Mouse (Mus musculus): ENCODE data around the gene Mtus2.

The Mtus2 gene

DNA sequence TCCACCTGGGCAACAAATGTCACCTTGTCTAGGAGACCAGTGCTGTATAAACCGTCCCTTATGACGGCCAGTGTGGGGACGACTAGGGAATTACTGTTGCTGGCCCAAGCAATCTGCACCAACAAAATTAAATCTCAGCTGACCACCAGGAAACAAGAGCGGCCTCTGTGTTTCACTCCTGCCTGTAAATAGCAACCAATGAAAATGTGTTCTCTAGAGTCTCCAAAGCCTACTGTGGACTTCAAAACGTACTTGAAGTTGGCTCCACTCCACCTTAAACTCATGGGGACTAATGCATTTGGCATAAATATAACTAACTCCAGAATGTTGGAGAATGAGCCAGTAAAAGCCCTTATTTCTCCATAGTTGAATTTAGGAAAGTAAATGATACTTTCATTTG, 387.3 kb downstream of the Mtus2 start:
- in situ Hi-C loops (cut with MboI; ENCODE audit: low pct_unique_long_range_greater_than_20kb in 1 of 2, low sequenced_read_pairs in 2 of 2, unreplicated experiment in 1 of 2), result no loop called here

DNA sequence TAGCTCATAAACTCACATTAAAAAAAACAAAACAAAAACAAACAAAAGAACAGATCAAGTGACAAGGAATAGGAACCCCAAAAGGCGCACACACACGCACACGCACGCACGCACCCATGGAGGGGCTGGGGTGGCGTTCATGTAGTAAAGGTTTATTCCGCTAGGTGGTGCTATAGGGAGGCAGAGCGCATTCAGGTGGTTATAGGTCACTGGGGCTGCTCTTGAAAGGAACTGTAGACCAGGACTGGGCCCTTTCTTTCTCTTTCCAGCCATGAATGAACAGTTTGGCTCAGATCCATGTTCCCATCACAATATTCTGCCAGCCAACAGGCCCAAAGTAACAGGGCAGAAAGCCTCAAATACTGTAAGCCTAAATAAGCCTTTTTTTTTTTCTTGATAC, 389.4 kb downstream of the Mtus2 start:
- in situ Hi-C loops (cut with MboI; ENCODE audit: low pct_unique_long_range_greater_than_20kb in 1 of 2, low sequenced_read_pairs in 2 of 2, unreplicated experiment in 1 of 2), result no loop called here

DNA sequence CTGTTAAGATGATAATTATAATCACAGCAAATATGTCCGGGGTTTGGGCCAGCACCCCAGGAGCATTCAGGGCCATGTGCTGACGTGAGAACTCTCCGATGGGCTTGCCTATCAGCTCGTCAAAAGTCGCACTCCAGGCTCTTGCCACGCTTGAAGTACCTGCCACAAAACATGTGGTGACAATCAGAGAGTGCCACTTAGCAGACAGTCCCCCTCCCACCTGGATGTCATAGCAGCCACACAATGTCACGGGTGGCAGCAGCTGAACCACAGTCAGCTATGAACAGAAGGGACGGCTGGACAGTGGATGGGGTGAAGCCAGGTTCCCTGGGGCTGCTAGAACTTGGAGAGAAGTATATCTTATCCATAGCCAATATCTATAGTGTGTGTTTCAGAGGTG, 391.0 kb downstream of the Mtus2 start:
- in situ Hi-C loops (cut with MboI; ENCODE audit: low pct_unique_long_range_greater_than_20kb in 1 of 2, low sequenced_read_pairs in 2 of 2, unreplicated experiment in 1 of 2), result no loop called here

DNA sequence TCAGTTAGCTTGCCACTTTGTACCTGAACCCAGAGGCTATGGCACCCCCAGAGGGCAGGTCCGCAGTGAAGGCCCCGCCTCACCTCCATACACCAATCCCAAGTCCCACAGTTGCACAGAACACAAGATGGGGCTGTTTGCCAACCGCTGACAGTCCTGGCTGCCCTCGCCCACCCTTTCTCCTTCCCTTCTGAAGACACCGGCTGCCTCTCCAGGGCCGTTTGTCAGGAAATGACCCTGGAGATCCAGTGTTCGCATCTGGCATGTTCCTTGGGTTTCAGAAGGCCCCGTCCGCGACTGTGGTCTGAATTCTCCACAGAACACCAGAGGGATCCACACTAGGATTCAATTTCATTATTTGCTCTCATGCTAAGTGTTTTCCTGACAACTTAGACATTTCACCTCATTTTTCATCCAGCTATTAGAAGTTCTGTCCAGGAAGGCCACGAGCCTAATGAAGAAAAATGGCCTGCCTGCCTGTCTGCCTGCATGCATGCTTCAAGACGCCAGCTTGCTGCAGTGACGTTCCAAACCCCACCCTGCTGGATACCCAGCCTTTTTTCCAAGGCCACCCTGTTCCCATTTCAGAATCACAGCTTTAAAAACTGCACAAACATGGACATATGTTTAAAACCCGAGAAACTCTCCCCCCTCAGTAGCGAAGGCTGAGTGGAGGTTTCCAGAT, 392.3 kb downstream of the Mtus2 start:
- in situ Hi-C loops (cut with MboI; ENCODE audit: low pct_unique_long_range_greater_than_20kb in 1 of 2, low sequenced_read_pairs in 2 of 2, unreplicated experiment in 1 of 2), result no loop called here

DNA sequence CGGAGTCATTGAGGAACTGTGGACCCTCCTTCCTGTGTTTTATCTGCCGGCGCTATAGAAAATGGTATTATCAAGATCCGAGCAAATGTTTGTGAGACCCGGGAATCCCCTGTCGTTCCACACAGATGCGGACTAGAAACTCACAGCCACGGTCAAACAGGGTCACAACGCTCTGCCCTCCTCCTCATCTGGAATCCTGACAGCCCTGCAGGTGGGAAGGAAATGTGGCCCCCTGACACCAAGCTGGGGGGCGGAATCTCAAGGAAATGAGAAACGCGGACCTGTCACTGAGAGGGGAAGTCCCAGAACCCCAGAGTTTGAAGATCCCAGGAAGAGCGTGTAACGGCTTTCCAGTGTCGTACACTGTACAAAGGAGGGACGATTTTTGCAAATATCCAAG, 396.3 kb downstream of the Mtus2 start:
- in situ Hi-C loops (cut with MboI; ENCODE audit: low pct_unique_long_range_greater_than_20kb in 1 of 2, low sequenced_read_pairs in 2 of 2, unreplicated experiment in 1 of 2), result no loop called here

DNA sequence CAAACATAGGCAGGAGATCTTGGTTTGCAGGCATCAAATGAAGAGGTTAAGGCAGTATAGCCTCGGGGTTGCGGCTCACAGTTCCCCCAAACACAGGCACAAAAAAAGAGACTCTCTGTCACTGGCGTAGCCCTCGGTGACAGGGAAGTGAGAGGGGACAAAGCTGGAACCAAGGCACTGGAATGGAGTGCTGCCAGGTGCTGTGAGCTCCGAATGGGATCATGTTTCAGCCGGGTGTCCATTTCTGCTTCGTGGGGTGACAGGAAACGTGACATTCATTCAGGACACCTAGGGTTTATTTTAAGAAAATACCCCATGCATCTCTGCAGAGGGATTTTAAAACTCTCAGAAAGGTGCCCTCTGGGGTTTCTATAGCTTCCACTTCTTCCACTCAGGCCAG, 397.4 kb downstream of the Mtus2 start:
- in situ Hi-C loops (cut with MboI; ENCODE audit: low pct_unique_long_range_greater_than_20kb in 1 of 2, low sequenced_read_pairs in 2 of 2, unreplicated experiment in 1 of 2), result no loop called here

DNA sequence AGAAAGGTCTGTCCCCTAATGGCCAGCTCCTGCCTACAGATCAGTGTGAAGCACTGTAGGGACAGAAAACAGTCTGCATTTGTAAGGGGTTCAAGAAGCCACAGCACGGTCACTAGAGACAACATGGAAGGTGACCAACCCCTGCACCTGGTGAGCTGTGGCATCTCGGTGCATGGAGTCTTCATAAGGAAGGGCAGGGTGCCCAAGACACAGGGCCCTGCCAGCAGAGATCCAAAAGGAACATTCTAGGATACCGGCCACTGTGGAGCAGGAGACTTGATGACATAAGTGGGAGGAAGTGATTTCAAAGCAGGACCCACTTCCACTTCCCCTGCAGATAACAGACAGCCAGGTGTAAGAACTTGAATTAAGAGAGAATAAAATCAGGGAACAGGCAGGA, 398.7 kb downstream of the Mtus2 start:
- in situ Hi-C loops (cut with MboI; ENCODE audit: low pct_unique_long_range_greater_than_20kb in 1 of 2, low sequenced_read_pairs in 2 of 2, unreplicated experiment in 1 of 2), result no loop called here

DNA sequence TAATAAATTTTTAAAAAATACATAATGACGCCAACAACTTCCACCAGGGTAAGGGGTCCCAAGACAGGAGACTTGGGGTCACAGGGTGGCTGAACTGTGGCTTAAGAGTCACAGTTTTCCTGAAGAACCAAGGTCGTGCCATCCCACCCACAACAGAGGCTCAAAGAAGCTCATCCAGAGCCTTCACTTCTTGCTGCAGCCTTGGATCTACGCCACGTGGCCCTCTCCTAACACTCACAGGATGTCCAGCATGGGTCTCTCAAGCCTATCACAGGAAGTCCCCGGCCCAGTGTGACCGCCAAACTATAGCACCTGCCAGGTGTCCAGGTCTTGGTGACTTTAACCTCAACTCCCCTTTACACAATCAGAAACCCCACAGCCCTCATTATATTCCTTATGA, 400.0 kb downstream of the Mtus2 start:
- in situ Hi-C loops (cut with MboI; ENCODE audit: low pct_unique_long_range_greater_than_20kb in 1 of 2, low sequenced_read_pairs in 2 of 2, unreplicated experiment in 1 of 2), result no loop called here

DNA sequence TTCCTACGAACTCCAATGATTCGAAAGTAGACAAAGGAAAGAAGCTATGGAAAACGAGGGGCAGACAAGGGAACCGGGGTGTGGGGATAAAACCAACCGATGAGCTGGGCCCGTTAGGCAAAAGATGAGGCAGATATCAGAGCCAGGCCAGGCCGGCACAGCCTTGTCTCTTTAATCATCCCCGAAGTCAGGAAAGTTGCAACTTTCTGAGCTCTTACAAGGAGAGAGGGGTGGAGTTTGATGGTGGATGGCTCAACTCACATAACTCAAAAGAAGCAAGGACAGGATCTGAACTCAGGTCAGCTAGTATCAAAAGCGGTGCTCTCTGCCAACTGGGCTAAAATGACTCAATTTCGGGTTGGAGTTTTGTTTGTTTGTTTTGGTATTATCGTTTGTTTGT, 402.0 kb downstream of the Mtus2 start:
- in situ Hi-C loops (cut with MboI; ENCODE audit: low pct_unique_long_range_greater_than_20kb in 1 of 2, low sequenced_read_pairs in 2 of 2, unreplicated experiment in 1 of 2), result no loop called here

DNA sequence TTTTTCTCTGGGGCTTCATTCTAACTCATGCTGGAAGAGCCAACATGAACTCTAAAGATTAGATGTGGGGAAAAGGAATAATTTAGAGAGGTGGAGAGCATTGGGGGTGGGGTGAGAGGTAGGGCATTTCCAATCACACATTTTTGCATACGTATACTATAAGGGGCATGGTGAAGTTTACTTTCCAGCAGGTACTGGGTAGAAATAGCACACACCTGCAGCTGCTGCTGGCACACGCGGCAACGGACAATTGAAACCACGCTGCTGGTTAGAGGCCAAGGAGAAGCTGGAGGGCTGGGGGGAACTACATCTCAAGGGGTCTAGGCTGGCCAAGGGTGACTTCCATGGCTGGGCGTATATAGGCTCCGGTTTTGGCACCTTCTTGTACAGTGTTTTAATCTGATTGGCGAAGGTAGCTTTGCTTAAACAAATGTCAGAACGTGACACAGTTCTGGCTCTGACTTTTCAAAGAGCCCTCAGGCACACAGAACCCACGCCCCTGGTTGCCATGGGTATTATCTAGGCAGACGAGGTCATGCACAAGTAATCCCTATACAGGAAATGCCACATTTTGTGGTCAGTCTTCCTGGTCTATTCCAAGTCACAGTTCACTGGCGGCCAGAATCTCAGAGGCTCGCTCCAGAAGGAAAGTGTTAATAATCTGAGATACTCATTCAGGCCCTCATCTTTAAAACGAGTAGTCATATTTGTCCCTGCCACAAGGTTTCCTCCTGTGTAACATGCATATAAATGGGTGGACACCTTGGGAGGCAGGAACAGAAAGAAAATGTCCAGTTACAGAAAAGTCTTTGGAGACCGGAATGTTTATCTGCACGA, 404.0 kb downstream of the Mtus2 start:
- in situ Hi-C loops (cut with MboI; ENCODE audit: low pct_unique_long_range_greater_than_20kb in 1 of 2, low sequenced_read_pairs in 2 of 2, unreplicated experiment in 1 of 2), result no loop called here

DNA sequence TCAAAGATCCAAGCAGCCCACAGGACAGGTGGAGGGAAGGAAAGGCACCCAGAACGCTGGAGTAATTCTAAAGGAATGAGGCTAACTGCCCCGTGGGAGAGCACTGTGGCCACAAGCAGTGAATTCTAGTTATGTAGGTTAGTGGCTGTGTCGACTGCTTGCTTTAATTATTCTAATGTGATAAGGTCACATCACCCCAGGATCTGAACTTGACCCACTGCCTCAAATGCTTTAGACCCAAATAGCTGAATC, 404.6 kb downstream of the Mtus2 start:
- in situ Hi-C loops (cut with MboI; ENCODE audit: low pct_unique_long_range_greater_than_20kb in 1 of 2, low sequenced_read_pairs in 2 of 2, unreplicated experiment in 1 of 2), result no loop called here

DNA sequence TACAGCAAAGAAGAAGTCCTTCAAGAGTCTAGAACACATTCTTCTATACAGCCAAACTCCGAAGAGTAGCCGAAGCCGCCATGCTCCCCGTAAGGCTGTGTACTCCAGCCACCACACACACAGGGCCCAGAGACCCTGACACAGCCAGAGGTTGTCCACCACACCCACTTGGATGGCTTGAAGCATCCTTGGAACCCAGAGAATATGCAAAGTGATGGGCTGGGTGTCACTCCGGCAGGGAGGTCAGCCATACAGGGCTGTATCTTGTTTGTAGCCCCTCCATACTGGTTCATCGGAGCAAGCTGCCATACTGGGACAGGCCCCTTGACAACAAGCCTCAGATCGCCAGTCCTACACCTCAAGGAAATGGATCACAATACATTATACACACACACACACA, 405.2 kb downstream of the Mtus2 start:
- in situ Hi-C loops (cut with MboI; ENCODE audit: low pct_unique_long_range_greater_than_20kb in 1 of 2, low sequenced_read_pairs in 2 of 2, unreplicated experiment in 1 of 2), result no loop called here

DNA sequence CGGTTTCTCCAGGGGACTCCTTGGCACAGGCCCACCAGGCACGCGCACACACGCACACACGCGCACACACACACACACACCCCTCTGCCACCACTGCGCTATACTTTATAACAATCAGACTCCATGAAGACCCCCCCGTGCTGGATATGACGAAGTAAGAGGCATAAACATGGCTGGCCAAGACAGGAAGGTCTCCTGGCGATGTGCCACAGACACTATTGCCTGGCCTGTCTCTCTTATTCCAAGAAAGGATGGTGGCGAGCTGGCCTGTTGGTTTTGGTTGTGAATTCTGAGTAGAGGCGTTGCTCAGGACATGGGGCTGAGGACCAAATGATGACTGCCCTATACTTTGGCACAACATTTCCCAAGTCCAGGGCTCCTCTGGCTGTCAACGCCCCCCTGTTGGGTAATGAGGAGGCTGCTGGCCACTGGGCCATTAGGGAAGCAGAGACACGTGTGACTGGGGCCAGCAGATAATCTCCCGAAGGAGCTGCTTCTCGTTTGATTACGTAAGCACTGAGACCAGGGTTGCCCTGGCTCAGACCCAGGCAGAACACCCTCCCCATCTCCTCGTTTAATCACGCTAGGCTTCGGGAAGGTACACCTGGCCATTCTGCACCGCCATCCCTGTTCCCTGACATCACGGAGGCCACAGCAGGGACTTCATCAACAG, 406.5 kb downstream of the Mtus2 start:
- in situ Hi-C loops (cut with MboI; ENCODE audit: low pct_unique_long_range_greater_than_20kb in 1 of 2, low sequenced_read_pairs in 2 of 2, unreplicated experiment in 1 of 2), result no loop called here

Data from mouse embryonic stem cell (cell line).